Mouse (Mus musculus) liver, embryonic 14.5 days (tissue): Measurements from ENCODE around the gene Nmu.

Experiments
- CTCF ChIP-seq: IDR thresholded peaks from 2 replicates; pipeline ENCODE4 v1.5.1; 2016; ENCODE audit warnings: antibody characterized with exemption, low read depth, control low read depth
- EP300 ChIP-seq: IDR thresholded peaks from 2 replicates; pipeline ENCODE4 v1.6.1; 2016; ENCODE audit warnings: antibody characterized with exemption, low read depth

- TF ChIP-seq CTCF = no peak
- TF ChIP-seq EP300 = no peak
Measured at GRCm38 (mm10) chr5:76351953-76352611, 11.5 kb downstream of the Nmu start.
